Mouse (Mus musculus): Measurements from ENCODE around the gene Ss18l1.

Gene Ss18l1

GRCm38 (mm10) chr2:180040406-180040805, 1.9 kb upstream of the Ss18l1 start:
- DNase-seq = peak in 1 of 2 experiments; percentile 13

- DNase-seq = peak; percentile 32 to 37
Observed at GRCm38 (mm10) chr2:180041577-180042255, 593 bp upstream of the Ss18l1 start.

- DNase-seq = peak; percentile 30 to 34
Observed at GRCm38 (mm10) chr2:180042858-180043515, 678 bp downstream of the Ss18l1 start.

GRCm38 (mm10) chr2:180045283-180045682, 3.0 kb downstream of the Ss18l1 start:
- peak; percentile 24 to 51 for DNase-seq

GRCm38 (mm10) chr2:180047580-180047979, 5.3 kb downstream of the Ss18l1 start:
- DNase-seq = peak; percentile 34 to 50

GRCm38 (mm10) chr2:180047980-180048635, 5.8 kb downstream of the Ss18l1 start:
- DNase-seq = no peak

GRCm38 (mm10) chr2:180050986-180051385, 8.7 kb downstream of the Ss18l1 start:
- DNase-seq = peak; percentile 78 to 84

- DNase-seq = peak in 1 of 2 experiments; percentile 29
Observed at GRCm38 (mm10) chr2:180051986-180052733, 9.9 kb downstream of the Ss18l1 start.

- no peak for DNase-seq
Observed at GRCm38 (mm10) chr2:180053001-180053400, 10.7 kb downstream of the Ss18l1 start.

- DNase-seq = no peak
Observed at GRCm38 (mm10) chr2:180063338-180064131, 21.2 kb downstream of the Ss18l1 start.

- no peak for DNase-seq
Observed at GRCm38 (mm10) chr2:180069770-180070480, 27.6 kb downstream of the Ss18l1 start.

- peak; percentile 94 to 96 for DNase-seq
Observed at GRCm38 (mm10) chr2:180070481-180071453, 28.5 kb downstream of the Ss18l1 start, which contains the start of gene Mtg2. Mtg2 (plus strand) TSS chr2:180070588.

GRCm38 (mm10) chr2:180071671-180072070, 29.4 kb downstream of the Ss18l1 start:
- DNase-seq = no peak

- DNase-seq = no peak
Observed at GRCm38 (mm10) chr2:180072886-180073285, 30.6 kb downstream of the Ss18l1 start.

GRCm38 (mm10) chr2:180077622-180078021, 35.3 kb downstream of the Ss18l1 start:
- DNase-seq = no peak

- peak; percentile 26 to 67 for DNase-seq
Observed at GRCm38 (mm10) chr2:180080680-180081079, 38.4 kb downstream of the Ss18l1 start.

GRCm38 (mm10) chr2:180083063-180083462, 40.8 kb downstream of the Ss18l1 start:
- no peak for DNase-seq

GRCm38 (mm10) chr2:180084565-180084964, 42.3 kb downstream of the Ss18l1 start:
- DNase-seq = no peak

- no peak for DNase-seq
Observed at GRCm38 (mm10) chr2:180085926-180086636, 43.8 kb downstream of the Ss18l1 start.
